Mouse (Mus musculus) liver, adult 2 months (tissue): ENCODE results near the gene Nol12. TPM values are rescaled to one million over a fixed set of nuclear protein-coding genes. Genes with fewer than 3 reads are reported as not detected.

Experiments
- DNase-seq: peaks from one replicate; pipeline ENCODE4 v3.0.0-alpha.2; 2011; ENCODE audit warnings: low read depth, low spot score; ENCODE audit errors: extremely low read depth
- H3K27ac ChIP-seq: fragments of 200-500 bp; replicated peaks from 2 replicates; pipeline ENCODE4 v1.5.1; 2012; ENCODE audit warnings: low read depth, mild to moderate bottlenecking, control low read depth, inconsistent platforms, low read length; ENCODE audit not compliant: insufficient read depth
- H3K27me3 ChIP-seq: fragments of 200-500 bp; 2 replicates; pipeline ENCODE4 v1.6.1; 2012; ENCODE audit warnings: mild to moderate bottlenecking, moderate library complexity, low read length, inconsistent platforms; ENCODE audit not compliant: control insufficient read depth, insufficient read depth
- H3K36me3 ChIP-seq: fragments of 200-500 bp; 2 replicates; pipeline ENCODE4 v1.6.1; 2012; ENCODE audit warnings: low read length, inconsistent platforms; ENCODE audit not compliant: control insufficient read depth, insufficient read depth
- H3K4me1 ChIP-seq: fragments of 200-500 bp; 2 replicates; pipeline ENCODE4 v1.6.1; 2011; ENCODE audit warnings: low read length; ENCODE audit not compliant: control insufficient read depth, insufficient read depth
- H3K4me3 ChIP-seq: fragments of 200-500 bp; 2 replicates; pipeline ENCODE4 v1.5.1; 2011; ENCODE audit warnings: low read depth, mild to moderate bottlenecking, control low read depth, low read length, moderate library complexity; ENCODE audit not compliant: insufficient read depth
- H3K79me2 ChIP-seq: fragments of 200-500 bp; 2 replicates; pipeline ENCODE4 v1.6.1; 2012; ENCODE audit warnings: inconsistent platforms, mild to moderate bottlenecking, low read length, moderate library complexity; ENCODE audit not compliant: control insufficient read depth, insufficient read depth
- H3K9ac ChIP-seq: fragments of 200-500 bp; 2 replicates; pipeline ENCODE4 v1.6.1; 2012; ENCODE audit warnings: low read depth, mild to moderate bottlenecking, control low read depth, inconsistent platforms, low read length
- CTCF ChIP-seq: fragments of 200-500 bp; IDR thresholded peaks from 2 replicates; pipeline ENCODE4 v1.5.1; 2011; ENCODE audit warnings: low read depth, low read length, control low read depth
- POLR2A ChIP-seq: fragments of 200-500 bp; IDR thresholded peaks from 2 replicates; pipeline ENCODE4 v1.6.1; 2011; ENCODE audit warnings: low read length, control low read depth; ENCODE audit not compliant: insufficient read depth; ENCODE audit errors: extremely low read depth
- WGBS: fragments of 180-500 bp; shearing (Covaris S2); methylation state at CpG from one replicate; pipeline ENCODE4 v1.1.7; 2018; 5-methylcytosine and 5-hydroxymethylcytosine counted together
- polyA plus RNA-seq: library from polyadenylated mRNA; depleted of rRNA; stranded (reverse); fragments of >200 nt; gene quantifications from 2 replicates; pipeline ENCODE4 v1.2.3, GENCODE M21; 2012
- total RNA-seq: library from RNA; depleted of rRNA; stranded (reverse); fragments of >200 nt; gene quantifications from 2 replicates; pipeline ENCODE4 v1.2.3, GENCODE M21; 2014

Gene Nol12
- total and polyA plus RNA-seq, 2 experiments, result 5.3 to 13.1 TPM

DNA sequence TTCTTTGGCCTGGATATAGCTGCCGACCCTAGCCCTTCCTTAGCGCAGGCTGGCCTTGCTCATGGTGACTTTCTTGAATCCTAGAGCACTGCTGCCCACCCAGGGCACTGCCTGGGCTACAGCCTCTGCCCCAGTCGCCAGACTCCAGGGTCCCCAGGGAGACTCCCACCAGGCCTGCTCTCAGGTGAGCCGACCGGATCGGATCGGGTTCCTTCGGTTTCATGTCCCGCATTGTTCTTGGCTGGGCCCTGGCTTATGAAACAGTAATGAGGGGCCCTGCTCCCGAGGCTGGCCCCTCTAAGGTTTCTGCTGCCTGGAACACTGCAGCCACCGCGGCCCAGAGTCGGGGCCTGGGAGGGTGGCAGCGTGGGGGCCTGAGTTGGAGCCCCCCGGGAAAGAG is 22.3 kb downstream of the Nol12 start:
- DNase-seq, result no peak
- H3K79me2 ChIP-seq, result no peaks in the 10 kb centered on the region
- no peak for TF ChIP-seq CTCF
- TF ChIP-seq POLR2A, result no peak
- H3K27ac ChIP-seq, result no peak overlapping the region
- no peaks in the 10 kb centered on the region for H3K27me3 ChIP-seq
- no peak overlapping the region for H3K9ac ChIP-seq
- H3K4me3 ChIP-seq, result no peak overlapping the region
- 76% methylated on average over 15 of the region's 15 CpGs for WGBS
- no peaks in the 10 kb centered on the region for H3K36me3 ChIP-seq
- no peaks in the 10 kb centered on the region for H3K4me1 ChIP-seq

DNA sequence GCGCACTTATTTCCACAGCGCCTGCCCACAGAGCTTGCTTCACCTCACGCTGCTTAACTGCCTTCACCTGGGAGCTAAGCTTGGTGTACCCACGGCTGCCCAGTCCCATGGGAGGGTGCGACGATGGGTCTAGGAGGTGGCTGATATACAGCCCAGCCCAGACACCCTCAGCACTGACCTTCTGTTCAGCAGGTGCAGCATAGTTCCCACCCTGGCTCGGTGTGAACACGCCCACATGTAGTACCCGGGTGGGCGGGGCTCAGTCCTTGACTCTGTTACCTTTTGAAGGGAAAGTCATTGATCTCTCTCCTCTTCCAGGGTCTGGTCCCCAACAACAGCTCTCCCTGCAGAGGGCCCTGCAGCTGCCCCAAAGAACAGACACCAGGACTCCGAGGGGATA is 24.8 kb downstream of the Nol12 start:
- Histone ChIP-seq H3K79me2 (no peaks in the 10 kb centered on the region), H3K36me3 (no peaks in the 10 kb centered on the region), H3K9ac (no peak overlapping the region), H3K27ac (no peak overlapping the region), H3K4me1 (no peaks in the 10 kb centered on the region), H3K27me3 (no peaks in the 10 kb centered on the region), H3K4me3 (no peak overlapping the region)
- WGBS, result 80% methylated on average over 11 of the region's 11 CpGs
- DNase-seq, result no peak
- TF ChIP-seq POLR2A, result no peak
- no peak for TF ChIP-seq CTCF

- no peaks in the 10 kb centered on the region for H3K36me3 ChIP-seq
- no peak overlapping the region for H3K27ac ChIP-seq
- TF ChIP-seq POLR2A, result no peak
- TF ChIP-seq CTCF, result no peak
- H3K27me3 ChIP-seq, result no peaks in the 10 kb centered on the region
- 45% methylated on average over 4 of the region's 4 CpGs for WGBS
- no peak for DNase-seq
- no peaks in the 10 kb centered on the region for H3K4me1 ChIP-seq
- no peak overlapping the region for H3K9ac ChIP-seq
- no peak overlapping the region for H3K4me3 ChIP-seq
- H3K79me2 ChIP-seq, result no peaks in the 10 kb centered on the region
Observed at GRCm38 (mm10) chr15:78960088-78960487, 25.4 kb downstream of the Nol12 start.

DNA sequence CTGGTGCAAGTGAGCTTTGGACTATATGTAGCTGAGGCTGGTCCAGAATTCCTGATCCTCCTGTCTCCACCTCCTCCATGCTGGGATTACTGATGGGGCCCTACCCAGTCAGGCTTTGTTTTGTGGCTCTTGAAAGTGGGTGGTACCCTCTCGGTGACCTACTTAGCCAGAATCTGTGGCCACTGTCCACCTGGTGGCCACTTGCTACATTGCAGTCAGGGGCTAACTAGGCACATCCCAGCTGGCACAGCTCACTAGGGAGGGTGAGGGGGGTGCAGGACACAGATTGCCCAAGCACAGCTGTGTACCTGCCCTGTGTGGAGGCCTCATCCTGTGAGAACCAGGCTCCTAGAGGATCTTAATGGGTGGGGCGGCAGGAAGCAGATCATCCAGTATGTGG is 28.2 kb downstream of the Nol12 start:
- Histone ChIP-seq H3K4me1 (no peaks in the 10 kb centered on the region), H3K4me3 (no peak overlapping the region), H3K27me3 (no peaks in the 10 kb centered on the region), H3K79me2 (no peaks in the 10 kb centered on the region), H3K36me3 (no peaks in the 10 kb centered on the region), H3K27ac (no peak overlapping the region), H3K9ac (no peak overlapping the region)
- no peak for TF ChIP-seq POLR2A
- peak; percentile 90 for TF ChIP-seq CTCF
- WGBS, result 26% methylated on average over 2 of the region's 2 CpGs
- DNase-seq, result peak; percentile 43

- H3K79me2 ChIP-seq, result no peaks in the 10 kb centered on the region
- TF ChIP-seq CTCF, result no peak
- TF ChIP-seq POLR2A, result no peak
- no peaks in the 10 kb centered on the region for H3K4me1 ChIP-seq
- H3K36me3 ChIP-seq, result no peaks in the 10 kb centered on the region
- H3K27me3 ChIP-seq, result 0 out of 2 replicates have a peak, but pooled peaks cover 2% of the 10 kb centered on the region
- no peak overlapping the region for H3K9ac ChIP-seq
- 59% methylated on average over 6 of the region's 6 CpGs for WGBS
- no peak overlapping the region for H3K4me3 ChIP-seq
- H3K27ac ChIP-seq, result no peak overlapping the region
- DNase-seq, result no peak
Observed at GRCm38 (mm10) chr15:78971626-78972025, 36.9 kb downstream of the Nol12 start.

GRCm38 (mm10) chr15:78973950-78974349 is 39.2 kb downstream of the Nol12 start:
- H3K27me3 ChIP-seq, result no peaks in the 10 kb centered on the region
- no peak overlapping the region for H3K27ac ChIP-seq
- no peak for DNase-seq
- H3K9ac ChIP-seq, result no peak overlapping the region
- peak; percentile 40 for TF ChIP-seq CTCF
- no peak for TF ChIP-seq POLR2A
- no peaks in the 10 kb centered on the region for H3K79me2 ChIP-seq
- H3K36me3 ChIP-seq, result no peaks in the 10 kb centered on the region
- no peak overlapping the region for H3K4me3 ChIP-seq
- WGBS, result 75% methylated on average over 7 of the region's 7 CpGs
- peaks cover 3% of the 10 kb centered on the region; the same call in 1 of the 2 replicates for H3K4me1 ChIP-seq
